Mouse (Mus musculus): Measurements from ENCODE around the gene Gpr89. TPM values are rescaled to one million over a fixed set of nuclear protein-coding genes. Genes with fewer than 3 reads are reported as not detected.

Gpr89 gene
- polyA plus RNA-seq, 1 experiment from 2014 or later: 38.5 TPM

Other genes with a start within 250 kb of the Gpr89 start
- 2.2 and 2.7 TPM in 2 replicates for gene Ankrd35, start 235.2 kb downstream of the Gpr89 start, polyA plus RNA-seq (2015; fragmentation: Nextera tagmentation; extraction: Ambion mirVana)
- gene Pias3, start 209.0 kb downstream of the Gpr89 start, polyA plus RNA-seq (2015; fragmentation: Nextera tagmentation; extraction: Ambion mirVana): 38.3 and 42.6 TPM in 2 replicates
- 19.0 and 19.4 TPM in 2 replicates for gene Nudt17, start 196.8 kb downstream of the Gpr89 start, polyA plus RNA-seq (2015; fragmentation: Nextera tagmentation; extraction: Ambion mirVana)
- gene Polr3c, start 177.7 kb downstream of the Gpr89 start, polyA plus RNA-seq (2015; fragmentation: Nextera tagmentation; extraction: Ambion mirVana): 29.7 and 31.1 TPM in 2 replicates
- gene Rnf115, start 177.7 kb downstream of the Gpr89 start, polyA plus RNA-seq (2015; fragmentation: Nextera tagmentation; extraction: Ambion mirVana): 72.2 and 76.6 TPM in 2 replicates
- 0.16 TPM in 1 of 2 replicates, not detected in the other for gene Pdzk1, start 76.1 kb downstream of the Gpr89 start, polyA plus RNA-seq (2015; fragmentation: Nextera tagmentation; extraction: Ambion mirVana)
- 0.26 and 0.29 TPM in 2 replicates for gene Cd160, start 76.0 kb downstream of the Gpr89 start, polyA plus RNA-seq (2015; fragmentation: Nextera tagmentation; extraction: Ambion mirVana)
- 3.1 and 3.3 TPM in 2 replicates for gene Gja5, start 653 bp downstream of the Gpr89 start, polyA plus RNA-seq (2015; fragmentation: Nextera tagmentation; extraction: Ambion mirVana)
- 0.03 TPM in 1 of 2 replicates, not detected in the other for gene Gja8, start 20.7 kb upstream of the Gpr89 start, polyA plus RNA-seq (2015; fragmentation: Nextera tagmentation; extraction: Ambion mirVana)